Mouse (Mus musculus): ENCODE data around the gene Surf6.

Gene Surf6

DNA sequence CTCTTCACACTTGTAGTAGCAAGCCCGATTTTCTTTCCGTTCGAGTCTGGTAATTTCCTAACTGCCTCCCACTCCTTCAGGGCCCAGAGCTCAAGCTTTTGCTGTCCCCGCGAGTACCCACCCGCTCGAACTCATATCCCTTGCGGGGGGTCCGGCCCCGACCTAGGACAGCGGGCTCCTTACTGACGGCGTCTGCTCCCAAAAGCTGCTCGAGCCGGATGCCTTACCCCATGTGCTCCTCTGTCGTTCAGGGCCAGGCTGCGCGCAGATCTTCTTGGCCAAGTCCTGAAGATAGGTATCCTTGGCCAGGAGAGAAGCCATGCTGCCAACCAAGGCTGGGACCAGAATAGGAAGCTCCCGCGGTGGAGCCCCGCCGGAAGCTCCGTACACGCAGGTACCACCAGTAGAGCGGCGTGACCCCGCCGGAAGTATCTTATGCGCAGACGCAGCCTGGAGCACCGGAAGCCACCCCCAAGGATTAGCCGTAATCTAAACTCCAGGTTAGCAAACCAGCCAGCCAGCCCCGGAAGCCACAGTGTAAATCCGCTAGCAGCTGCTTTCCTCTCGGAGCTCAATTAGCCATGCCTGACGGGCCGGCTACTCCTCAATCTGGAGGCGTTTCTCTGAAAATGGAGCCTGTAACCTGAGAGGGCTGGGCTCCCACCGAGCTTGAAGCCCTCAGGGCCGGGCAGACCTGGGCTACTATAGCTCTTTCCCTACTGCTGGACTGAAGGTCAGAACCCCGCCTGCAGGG, at the start of gene Surf6:
TSS of gene Surf6 (minus strand) at position 413 of the 754 bp plus-strand sequence.
- DNase-seq (ENCODE audit: low spot score) = peak; percentile 85

DNA sequence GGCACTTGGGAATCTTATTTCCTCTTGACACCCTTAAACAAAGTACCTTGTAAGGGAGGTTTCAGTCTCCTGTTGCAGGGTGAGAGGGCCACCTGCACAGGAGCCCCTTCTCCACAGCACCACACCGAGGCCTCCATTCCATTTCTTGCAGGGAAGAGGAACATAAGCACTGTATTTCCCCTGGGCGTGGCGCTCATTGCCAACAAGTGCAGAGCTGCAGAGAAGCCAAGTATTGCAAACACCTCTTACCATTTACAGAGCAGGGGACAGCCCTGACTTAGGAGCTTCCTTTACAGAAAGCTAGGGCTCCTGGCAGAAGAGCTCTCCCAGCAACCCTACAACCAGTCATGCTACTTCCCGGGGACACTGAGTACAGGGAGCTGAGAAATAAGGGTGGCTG, 49.5 kb upstream of the Surf6 start:
- DNase-seq (ENCODE audit: low spot score) = no peak

DNA sequence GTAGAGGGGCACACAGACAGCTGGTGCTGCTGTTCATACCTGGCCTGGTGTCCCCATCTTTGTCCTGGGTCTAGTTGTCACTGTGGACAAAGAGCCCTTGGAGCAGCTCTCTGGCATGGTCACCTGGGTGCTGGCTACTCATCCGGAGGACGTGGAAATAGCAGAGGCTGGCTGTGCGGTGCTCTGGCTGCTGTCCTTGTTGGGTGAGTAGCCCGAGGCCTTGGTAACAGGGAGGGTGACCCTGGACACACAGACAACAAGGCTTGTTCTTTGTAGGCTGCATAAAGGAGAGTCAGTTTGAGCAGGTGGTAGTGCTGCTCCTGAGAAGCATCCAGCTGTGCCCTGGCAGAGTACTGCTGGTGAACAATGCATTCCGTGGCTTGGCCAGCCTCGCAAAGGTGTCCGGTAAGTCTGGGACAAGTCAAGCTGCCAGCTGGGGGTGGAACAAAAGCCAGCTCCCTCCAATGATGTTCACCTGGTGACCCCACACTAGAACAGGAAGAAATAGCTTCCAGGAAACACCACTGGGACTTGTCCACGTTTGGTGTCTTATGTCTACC, 48.7 kb upstream of the Surf6 start:
- DNase-seq (ENCODE audit: low spot score) = no peak

DNA sequence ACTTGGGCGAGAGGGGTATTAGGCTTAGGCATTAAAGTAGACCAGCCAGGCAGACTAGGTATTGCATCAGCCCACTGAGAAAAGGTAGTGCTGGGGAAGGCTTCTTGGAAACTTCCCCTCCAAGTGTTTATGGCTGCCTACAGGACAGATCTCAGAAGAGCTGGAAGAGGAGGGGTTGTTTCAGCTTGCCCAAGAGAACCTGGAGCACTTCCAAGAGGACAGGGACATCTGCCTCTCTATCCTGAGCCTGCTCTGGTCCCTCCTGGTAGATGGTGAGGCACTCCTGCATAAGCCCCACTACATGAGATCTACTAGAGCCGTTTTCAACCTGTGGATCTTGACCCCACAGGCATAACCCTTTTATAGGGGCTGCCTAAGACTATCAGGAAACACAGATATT, 47.7 kb upstream of the Surf6 start:
- no peak for DNase-seq (ENCODE audit: low spot score)

DNA sequence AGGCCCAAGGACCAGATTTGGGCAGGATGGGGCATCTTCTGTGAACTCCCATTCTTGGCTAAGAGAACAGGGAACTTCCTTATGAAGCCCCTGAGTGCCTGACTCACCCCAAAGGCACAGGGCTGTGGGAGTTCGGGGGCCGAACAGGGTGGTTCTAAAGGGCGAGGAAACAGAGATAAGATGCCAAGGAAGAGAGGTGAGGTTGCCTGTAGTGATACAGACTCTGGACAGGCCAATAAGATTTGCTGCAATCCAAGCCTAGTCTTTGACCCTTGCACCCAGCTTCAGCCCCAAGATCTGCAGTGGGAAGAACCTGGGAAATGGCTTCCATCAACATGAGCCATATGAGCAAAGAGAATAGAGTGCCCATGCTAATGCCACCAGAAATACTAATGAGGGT, 40.6 kb upstream of the Surf6 start:
- DNase-seq (ENCODE audit: low spot score) = no peak

DNA sequence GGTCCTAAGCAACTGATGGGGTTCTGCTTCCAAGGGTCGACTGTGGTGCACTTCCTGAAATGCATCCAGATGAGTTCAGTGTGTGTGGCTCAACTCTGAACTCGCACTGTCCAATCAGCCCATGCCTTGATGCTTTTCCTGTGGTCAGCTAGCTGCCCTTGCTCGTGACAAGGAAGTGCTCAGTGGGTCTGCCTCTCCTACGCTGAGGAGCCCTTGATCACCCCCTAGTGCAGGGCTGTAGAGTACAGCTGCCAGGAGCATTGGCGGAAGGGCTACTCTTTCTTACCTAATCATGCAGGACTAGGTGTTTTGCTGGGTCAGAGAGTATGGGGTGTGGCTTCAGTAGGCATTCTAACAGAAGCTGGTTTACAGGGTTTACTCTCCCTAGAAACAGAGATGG, 38.9 kb upstream of the Surf6 start:
- DNase-seq (ENCODE audit: low spot score) = no peak

DNA sequence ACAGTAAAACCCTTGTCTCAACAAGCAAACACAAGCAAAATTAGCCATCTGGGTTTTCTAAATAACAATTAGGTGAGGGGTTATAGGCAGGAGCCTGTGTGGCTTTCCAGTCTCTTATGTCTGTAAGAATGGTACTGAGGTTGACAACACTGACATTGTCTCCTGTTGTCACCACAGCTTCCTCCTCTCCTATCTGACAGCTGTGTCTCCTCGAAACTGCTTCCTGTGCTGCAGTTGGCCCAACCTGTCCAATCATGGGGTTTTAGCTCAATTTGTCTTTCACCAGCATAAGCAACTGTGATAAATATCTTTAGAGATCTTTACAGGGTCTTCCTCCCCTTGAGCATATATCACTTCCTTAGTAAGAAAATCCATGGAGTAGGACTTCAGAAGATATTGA, 33.7 kb upstream of the Surf6 start:
- DNase-seq (ENCODE audit: low spot score) = no peak

DNA sequence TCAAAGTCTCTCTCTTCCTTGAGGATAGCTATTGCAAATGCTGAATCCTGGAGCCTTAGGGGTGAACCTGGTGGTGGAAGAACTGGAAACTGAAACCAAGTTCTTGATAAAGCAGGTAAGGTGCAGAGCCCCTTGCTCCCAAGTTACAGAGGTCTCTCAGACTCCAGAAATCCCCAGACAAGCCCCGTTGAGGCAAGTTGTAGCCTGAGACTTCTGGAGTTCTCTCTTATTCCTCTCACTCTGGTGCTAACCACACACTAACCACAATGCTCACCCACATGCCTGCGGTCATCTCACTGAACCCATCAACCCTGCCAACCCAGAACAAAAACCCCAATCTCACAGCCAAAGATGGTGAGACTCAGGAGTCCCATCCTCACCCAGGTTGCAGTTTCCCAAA, 32.6 kb upstream of the Surf6 start:
- DNase-seq (ENCODE audit: low spot score) = no peak

DNA sequence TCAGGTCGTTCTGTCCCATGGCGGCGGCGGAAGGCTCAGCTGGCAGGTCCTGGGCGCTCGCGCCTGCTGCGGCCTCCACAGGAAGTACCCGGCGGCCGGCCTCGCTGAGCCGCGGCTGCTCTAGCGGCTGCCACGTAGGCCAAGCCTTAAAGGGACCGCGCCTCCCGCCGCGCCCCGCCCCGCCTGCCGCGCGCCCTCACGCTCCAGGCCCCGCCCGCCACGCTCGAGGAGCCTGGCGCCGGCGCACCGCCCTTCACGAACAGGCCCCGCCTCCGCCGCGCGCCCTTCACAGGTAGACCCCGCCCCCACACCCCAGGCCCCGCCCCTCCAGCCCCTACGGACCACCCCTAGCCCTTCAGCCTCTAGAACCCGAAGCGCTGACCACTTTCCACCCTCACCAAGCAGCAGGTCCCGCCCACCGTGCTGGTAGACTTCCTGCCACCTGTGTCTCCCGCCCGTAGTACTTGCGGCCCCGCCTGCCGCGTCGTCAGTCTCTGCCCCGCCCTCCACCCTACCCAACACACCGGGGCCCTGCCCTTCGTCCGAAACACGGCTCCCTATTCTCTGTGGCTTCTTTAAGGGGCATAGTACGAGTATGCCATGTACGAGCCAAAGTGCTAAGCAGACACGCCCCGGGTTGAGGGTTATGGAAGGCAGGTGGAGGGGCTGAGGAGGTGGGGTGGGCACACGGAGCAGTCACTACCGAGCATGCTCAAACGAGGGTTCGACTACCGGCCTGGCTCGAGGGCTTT, 30.8 kb upstream of the Surf6 start, which contains the start of the genes Surf4 and Stkld1:
TSS of gene Surf4 (minus strand) at position 625 of the 752 bp plus-strand sequence.
TSS of gene Stkld1 (plus strand) at position 744 of the 752 bp plus-strand sequence.
- DNase-seq (ENCODE audit: low spot score) = peak; percentile 86

DNA sequence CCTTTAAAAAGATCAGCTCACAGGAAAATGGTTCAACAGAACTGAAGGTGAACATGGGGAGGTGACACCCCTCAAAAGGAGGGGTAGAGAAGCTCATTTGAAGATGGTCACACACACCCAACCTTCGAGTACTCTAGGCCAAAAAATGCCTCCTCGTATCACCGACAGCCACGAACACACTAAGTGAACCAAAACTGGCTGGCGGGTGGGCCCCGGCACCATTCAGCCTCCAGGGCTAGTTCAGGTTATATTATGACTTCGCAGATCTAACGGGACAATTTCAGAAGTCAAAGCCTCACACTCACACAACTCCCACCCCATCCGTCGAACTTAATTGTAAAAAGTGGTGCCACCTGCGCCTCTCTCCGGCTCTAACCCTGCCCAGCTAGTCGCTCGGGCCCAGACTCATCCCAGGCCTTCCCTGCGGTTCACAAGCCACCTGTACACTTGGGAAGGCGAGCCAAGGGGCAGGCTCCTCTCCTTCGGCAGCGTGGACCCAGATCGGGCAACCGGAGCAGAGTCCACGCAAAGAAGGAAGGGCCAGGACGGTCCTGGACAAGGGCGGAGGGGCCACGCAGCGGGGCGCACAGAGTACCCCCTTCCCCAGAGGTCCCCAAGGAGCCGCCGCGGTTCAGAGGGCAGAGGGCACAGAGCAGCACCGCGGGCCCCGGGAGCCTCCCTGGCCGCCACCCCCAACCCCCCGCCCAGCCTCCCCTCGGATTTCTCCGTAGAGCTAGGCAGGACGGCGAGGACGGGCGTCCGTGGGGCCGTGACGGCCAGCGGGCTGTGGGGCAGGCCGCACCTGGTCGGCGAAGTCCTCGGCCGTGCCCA, 30.0 kb upstream of the Surf6 start:
- no peak for DNase-seq (ENCODE audit: low spot score)

DNA sequence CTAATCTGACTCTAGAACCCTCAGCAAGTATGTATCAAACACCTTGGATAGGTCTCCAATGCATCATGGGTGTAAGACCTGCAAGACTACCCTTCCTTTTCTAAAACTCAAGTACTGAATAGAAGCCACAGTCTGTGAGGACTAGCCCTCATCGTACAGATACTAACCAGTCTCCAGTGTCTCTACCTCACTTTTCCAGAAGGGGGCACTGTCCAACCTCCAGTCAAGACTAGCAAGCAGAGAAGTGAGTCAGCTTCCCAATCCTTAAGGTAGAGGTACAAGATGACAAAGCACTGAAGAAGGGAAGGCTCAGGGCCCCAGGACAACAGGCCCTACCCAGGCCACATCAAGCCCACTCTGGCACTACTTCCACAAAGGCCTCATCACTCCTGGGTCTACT, 27.7 kb upstream of the Surf6 start:
- DNase-seq (ENCODE audit: low spot score) = peak; percentile 51

DNA sequence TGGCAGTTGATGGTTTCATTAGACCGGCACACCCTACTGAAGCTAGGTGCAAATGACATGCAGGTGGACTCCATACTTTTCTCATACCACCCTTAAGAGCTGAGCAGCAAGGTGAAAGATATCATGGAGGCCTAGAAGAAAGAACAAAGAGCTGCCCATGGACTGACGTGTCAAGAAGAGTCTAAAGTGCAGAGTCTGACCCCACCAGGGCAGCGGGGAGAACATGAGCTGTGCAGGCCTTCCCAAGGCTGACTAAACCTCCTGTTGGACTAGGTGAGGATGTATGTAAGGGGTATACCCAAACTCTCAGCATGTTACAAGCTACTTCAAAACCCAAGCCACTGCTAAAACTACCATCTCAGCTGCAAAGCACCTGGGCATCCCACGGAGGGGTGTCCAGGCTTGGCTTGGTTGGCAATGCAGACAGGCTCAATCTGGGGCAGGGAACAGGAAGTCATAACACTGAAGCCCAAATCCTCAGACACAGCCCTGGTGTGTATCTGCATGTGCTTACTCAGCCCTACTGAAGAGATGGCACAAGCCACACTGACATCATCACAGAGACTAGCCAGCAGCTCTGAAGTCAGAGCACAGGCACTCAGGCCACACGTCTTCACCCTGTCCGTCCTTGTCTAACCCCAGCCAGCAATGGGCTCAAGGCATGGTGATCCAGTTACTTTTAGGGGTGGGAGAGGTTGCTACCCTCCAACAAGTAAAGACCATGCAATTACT, 25.2 kb upstream of the Surf6 start:
- DNase-seq (ENCODE audit: low spot score) = no peak

DNA sequence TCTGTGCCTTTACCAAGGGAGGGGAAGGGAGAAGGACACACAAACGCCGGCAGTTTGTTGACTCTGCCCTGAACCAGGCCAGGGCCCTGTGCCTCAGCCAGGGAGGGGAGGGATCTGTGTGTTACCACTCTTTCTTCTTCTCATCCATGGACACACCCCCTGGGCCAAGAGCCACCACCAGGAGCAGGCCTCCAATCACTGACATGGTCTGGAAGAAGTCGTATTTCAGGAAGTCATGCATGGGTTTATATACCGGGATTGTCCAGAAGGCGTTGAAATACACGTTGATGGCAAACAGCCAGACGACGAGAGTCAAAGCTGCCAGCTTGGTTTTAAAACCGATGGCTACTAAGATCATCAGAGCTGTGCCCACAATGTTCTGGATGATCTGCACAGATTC, 19.1 kb upstream of the Surf6 start:
- no peak for DNase-seq (ENCODE audit: low spot score)

DNA sequence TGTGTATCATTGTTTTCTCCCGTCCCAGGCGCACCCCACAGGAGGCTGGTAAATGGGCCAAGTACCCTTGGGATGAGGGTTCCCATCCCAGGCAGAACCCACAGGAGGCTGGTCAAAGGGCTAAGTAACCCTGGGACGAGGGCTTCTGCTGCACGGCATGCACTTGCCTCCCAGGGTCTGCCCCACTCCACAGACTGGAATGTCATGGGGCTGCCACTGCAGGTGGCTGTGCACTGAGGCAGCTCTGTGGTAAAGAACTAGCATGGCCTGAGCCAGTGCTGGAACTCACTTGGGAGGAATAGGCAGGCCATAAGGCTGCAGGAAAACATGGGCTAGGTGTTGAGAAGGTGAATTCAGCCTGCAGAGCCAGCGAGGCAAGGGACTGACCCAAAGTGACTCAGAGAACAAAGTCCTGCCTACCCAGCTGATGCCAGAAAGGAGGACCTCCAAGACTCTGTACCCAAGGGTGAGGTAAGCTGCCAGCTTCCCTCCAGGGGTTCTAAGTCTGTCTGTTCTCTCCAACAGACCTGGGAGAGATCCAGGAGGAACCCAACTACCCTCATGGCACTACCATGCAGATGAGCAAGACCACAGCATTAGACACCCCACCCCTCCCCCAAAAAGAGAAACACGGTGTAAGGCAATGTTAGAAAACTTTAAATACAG, 17.6 kb upstream of the Surf6 start:
- DNase-seq (ENCODE audit: low spot score) = no peak

DNA sequence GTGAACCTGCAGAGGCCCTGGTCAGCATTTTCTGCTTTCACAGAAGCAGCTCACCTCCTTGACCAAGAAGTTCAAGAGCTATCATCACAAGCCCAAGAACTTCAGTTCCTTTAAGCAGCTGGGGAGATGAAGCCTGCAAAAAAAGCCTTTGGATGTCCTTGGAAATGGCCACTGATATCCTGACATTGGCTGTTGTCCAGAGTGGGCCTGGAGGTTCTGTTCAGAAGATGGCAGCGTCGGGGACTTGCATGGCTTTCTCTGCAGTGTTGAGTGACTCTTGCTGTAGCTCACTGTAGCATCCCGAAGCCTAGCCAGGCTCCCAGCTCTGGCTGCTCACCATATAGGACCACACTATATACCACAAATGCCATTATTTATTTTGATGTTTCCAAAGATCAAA, 17.0 kb upstream of the Surf6 start:
- DNase-seq (ENCODE audit: low spot score) = no peak

DNA sequence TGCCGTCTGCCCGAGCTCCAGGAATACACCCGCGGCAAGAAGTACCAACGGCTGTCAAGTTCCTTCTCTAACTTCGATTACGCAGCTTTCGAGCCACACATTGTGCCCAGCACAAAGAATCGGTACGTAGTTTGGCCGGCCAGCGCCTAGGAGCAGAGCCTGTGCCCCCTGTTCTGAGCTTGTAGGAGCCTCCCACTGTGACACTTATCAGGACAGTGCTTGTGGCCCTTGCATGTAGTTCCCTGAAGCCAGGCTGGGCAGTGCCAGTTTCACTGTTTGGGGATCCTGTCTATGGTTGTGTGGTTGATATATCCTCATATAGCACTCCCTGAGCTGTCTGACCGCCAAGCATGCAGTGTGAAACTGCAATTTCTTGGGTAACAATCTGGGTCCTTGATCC, 14.1 kb upstream of the Surf6 start:
- DNase-seq (ENCODE audit: low spot score) = no peak

DNA sequence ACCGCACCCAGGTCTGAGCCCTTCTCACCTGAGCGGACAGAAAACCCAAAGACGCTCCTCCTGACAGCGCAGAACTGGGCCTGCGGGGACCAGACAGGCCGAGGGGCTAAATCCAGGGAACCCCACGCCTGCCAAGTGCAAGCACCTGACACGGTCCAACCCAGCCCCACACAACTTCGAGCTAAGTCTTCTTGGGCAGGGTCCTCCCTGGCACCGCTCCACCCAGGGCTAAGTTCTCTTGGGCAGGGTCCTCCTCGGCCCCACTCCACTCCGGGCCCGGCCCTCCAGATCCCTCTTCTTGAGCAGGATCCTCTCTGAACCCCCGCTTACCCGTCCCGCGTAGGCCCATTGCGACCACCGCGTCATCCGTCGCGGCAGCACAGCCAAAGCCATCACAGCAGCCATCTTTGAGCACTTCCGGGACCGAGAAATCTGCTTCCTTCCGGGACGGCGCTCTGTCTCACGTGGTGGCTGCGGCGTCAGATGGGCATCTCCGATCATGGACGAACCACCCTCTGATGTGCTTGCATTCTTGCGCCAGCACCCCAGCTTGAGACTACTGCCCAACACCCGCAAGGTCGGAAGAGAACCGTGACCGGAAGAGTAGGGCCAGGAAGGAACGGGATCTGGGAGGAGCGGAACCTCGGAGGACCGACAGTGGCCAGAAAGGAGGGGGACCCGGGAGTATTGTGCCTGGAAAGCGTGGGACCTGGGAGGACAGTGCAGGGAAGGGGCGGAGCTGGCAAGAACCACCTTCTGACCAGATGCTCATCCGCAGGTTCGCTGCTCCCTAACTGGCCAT, 13.4 kb upstream of the Surf6 start, which contains the start of the genes Surf2 and Surf1:
TSS of gene Surf2 (plus strand) at position 441 of the 802 bp plus-strand sequence.
TSS of gene Surf1 (minus strand) at position 604 of the 802 bp plus-strand sequence.
- DNase-seq (ENCODE audit: low spot score) = peak; percentile 67

DNA sequence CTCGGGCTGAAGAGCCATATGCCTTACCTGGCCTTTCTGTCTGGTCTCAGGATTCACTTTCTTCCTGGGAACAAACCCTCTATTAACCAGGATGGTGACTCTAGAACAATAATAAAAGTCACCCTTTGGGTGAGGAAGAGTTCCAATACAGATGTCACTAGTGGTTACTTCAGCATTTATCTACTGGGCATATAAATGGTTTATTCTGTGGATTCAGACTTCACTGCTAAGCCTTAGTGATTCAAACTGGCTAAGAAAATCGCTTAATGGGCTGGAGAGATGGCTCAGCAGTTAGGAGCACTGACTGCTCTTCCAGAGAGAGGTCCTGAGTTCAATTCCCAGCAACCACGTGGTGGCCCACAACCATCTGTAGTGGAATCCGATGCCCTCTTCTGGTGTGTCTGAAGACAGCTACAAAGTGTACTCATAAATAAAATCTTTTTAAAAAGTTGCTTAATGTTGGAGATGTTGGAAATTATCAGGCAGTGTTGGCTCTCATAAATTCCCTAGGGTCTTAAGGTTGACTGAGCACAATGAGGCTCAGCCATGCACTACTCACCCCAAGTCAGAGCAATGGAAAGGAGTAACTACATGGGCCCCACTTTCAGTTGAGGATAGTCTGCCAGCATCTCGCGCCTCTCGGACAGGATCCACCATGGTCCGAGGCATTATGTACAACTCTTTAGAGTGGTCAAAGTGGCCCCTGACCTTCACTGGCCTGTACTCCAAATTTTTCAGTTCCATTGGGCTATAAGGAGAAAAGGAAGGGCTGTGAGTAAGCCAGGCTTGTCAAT, 11.7 kb upstream of the Surf6 start:
- DNase-seq (ENCODE audit: low spot score) = no peak
